Mouse (Mus musculus): ENCODE data around the gene Gli1. TPM values are rescaled to one million over a fixed set of nuclear protein-coding genes. Genes with fewer than 3 reads are reported as not detected.

Gli1 gene
- polyA plus RNA-seq, 1 experiment, result 1.7 TPM

DNA sequence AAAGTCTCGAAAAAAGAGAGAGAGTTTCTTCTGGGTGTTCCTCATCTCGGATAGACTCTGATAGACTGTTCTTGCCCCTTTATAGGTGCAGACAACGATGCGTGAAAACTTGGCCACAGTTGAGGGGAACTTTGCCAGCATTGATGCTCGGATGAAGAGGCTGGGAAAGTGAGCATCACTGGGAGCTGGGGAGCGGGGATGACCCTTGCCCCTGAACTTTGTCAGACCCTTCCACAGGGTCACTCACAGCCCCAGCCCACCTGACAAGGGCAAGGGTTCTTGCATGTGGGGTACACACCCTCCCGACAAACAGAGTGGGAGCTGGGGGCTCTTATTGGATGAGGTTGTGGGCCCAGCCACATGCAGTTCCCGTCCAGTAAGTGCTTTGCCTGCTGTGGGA, 60.5 kb downstream of the Gli1 start:
- no peaks in the 10 kb centered on the region for H3K27me3 ChIP-seq (replicated peaks; ENCODE audit: control insufficient read depth, insufficient read depth, low read length)
- DNase-seq, result peak; percentile 43
- WGBS, result 68% methylated on average over 8 of the region's 8 CpGs
- H3K36me3 ChIP-seq (ENCODE audit: control insufficient read depth, insufficient read depth, low read length), result peaks cover 3% of the 10 kb centered on the region
- H3K27ac ChIP-seq (ENCODE audit: insufficient read depth, low read depth, low read length), result no peak overlapping the region
- no peaks in the 10 kb centered on the region for H3K4me1 ChIP-seq (ENCODE audit: control insufficient read depth, insufficient read depth, low read length)
- no peak overlapping the region for H3K4me3 ChIP-seq (ENCODE audit: insufficient read depth, low read depth, low read length)
- TF ChIP-seq CTCF (conservative IDR thresholded peaks at IDR 0.05; ENCODE audit: insufficient read depth, insufficient read length, low read depth, low read length), result no peak
- no peak for TF ChIP-seq POLR2A (IDR thresholded peaks at IDR 0.05; ENCODE audit: low read depth, low read length)

Other genes starting within 250 kb of the Gli1 start
- gene Os9, start 220.8 kb downstream of the Gli1 start, polyA plus RNA-seq (2012; rRNA removed), result 108 and 114 TPM in 2 replicates
- gene B4galnt1, start 176.7 kb downstream of the Gli1 start, polyA plus RNA-seq (2012; rRNA removed), result 15.4 and 27.5 TPM in 2 replicates
- gene Slc26a10, start 161.3 kb downstream of the Gli1 start, polyA plus RNA-seq (2012; rRNA removed), result 6.6 and 8.1 TPM in 2 replicates
- gene Arhgef25, start 151.9 kb downstream of the Gli1 start, polyA plus RNA-seq (2012; rRNA removed), result 9.2 and 11.9 TPM in 2 replicates
- 101 and 132 TPM in 2 replicates for gene Dtx3, start 146.2 kb downstream of the Gli1 start, polyA plus RNA-seq (2012; rRNA removed)
- gene Pip4k2c, start 130.4 kb downstream of the Gli1 start, polyA plus RNA-seq (2012; rRNA removed), result 116 and 120 TPM in 2 replicates
- gene Kif5a, start 78.6 kb downstream of the Gli1 start, polyA plus RNA-seq (2012; rRNA removed), result 3.7 and 6.7 TPM in 2 replicates
- 181 and 184 TPM in 2 replicates for gene Dctn2, start 75.6 kb downstream of the Gli1 start, polyA plus RNA-seq (2012; rRNA removed)
- 24.6 and 26.8 TPM in 2 replicates for gene Mbd6, start 53.0 kb downstream of the Gli1 start, polyA plus RNA-seq (2012; rRNA removed)
- gene Mars, start 30.2 kb downstream of the Gli1 start, polyA plus RNA-seq (2012; rRNA removed), result 44.4 and 48.3 TPM in 2 replicates
- gene Arhgap9, start 20.0 kb downstream of the Gli1 start, polyA plus RNA-seq (2012; rRNA removed), result 2.7 and 6.0 TPM in 2 replicates
- gene Inhbe, start 12.4 kb upstream of the Gli1 start, polyA plus RNA-seq (2012; rRNA removed), result not detected in 2 replicates
- 0.12 TPM in 1 of 2 replicates, not detected in the other for gene Inhbc, start 28.5 kb upstream of the Gli1 start, polyA plus RNA-seq (2012; rRNA removed)
- gene R3hdm2, start 38.4 kb upstream of the Gli1 start, polyA plus RNA-seq (2012; rRNA removed), result 93.8 and 101 TPM in 2 replicates
- gene Stac3, start 159.7 kb upstream of the Gli1 start, polyA plus RNA-seq (2012; rRNA removed), result 1.2 and 3.0 TPM in 2 replicates
- gene Ndufa4l2, start 173.0 kb upstream of the Gli1 start, polyA plus RNA-seq (2012; rRNA removed), result 24.4 and 27.4 TPM in 2 replicates
- 232 and 274 TPM in 2 replicates for gene Shmt2, start 180.5 kb upstream of the Gli1 start, polyA plus RNA-seq (2012; rRNA removed)
- gene Nxph4, start 192.6 kb upstream of the Gli1 start, polyA plus RNA-seq (2012; rRNA removed), result 2.0 and 2.2 TPM in 2 replicates

All from kidney, adult 2 months (tissue).